Mouse (Mus musculus): Measurements from ENCODE around the gene E030018B13Rik. TPM values are rescaled to one million over a fixed set of nuclear protein-coding genes. Genes with fewer than 3 reads are reported as not detected.
A peak's percentile ranks its signal among the peaks of the same experiment; 100 is the strongest.

E030018B13Rik gene
- polyA plus RNA-seq, 1 experiment from 2014 or later, result not detected

DNA sequence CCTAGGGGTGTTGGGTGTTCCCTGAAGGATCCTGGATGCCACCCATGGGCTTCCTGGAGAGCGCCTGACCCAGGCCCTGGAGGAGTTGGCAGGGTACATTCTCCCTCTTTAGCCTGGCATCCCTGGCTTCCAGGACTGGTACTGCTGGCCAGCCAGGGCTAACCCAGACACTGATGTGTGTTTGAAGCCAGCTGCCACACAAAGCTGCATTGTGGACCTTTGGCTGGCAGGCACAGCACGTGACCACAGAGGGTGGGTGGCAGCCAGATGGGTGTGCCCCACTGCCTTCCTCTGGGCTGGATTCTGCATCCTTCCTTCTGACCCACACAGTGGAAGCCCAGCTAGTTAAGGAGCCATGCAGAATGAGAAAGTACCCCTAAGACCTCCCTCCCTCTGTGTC lies 48.5 kb downstream of the E030018B13Rik start:
- Histone ChIP-seq H3K9ac (no peak overlapping the region), H3K27me3 (no peaks in the 10 kb centered on the region), H3K4me2 (no peak overlapping the region), H3K27ac (replicated peaks) (peak overlapping the region; percentile 74), H3K4me1 (replicated peaks) (no peaks in the 10 kb centered on the region; the same call in 1 of the 2 replicates), H3K9me3 (no peaks in the 10 kb centered on the region), H3K36me3 (no peaks in the 10 kb centered on the region), H3K4me3 (no peak overlapping the region)
- peak; percentile 92 for ATAC-seq (ENCODE audit: low FRiP score, low read depth)
- WGBS, result 53% methylated on average over 2 of the region's 2 CpGs

DNA sequence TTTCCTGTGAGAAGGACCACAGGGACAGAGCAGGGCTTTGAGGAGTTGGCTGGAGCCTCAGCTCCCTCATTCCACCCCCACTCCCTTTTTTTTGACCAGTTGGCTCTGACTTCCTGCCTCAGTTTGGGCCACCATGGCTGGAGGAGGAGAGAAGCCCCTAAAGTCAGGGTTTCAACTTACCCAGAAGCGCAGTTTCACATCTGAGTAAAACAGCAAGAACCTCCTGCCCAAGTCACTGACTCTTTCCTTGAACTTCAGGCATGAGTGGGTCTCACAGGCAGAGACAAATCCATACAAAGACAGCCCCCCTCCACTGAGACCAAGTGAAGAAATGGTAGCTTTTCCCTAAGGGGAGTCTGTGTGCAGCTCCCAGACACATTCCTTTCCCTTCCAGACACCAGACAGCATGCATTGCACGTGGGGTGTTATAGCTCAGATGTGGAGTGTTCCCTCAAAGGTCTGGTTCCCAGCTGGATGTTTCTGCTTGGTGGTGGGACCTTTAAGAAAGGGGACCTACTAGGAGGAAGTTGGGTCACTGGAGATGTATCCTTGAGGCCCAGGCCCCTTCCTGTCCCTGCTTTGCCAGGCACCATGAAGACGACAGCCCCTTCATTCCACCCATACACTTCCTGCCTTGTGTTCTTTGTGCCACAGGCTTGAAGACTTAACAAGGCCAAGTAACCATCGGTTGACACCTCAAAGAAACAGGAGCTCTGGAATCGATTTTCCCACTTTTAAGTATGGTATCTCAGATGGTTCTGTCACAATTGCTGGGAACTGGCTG lies 49.2 kb downstream of the E030018B13Rik start:
- WGBS, result 85% methylated on average over 5 of the region's 5 CpGs
- Histone ChIP-seq H3K9me3 (no peaks in the 10 kb centered on the region), H3K36me3 (no peaks in the 10 kb centered on the region), H3K4me2 (no peak overlapping the region), H3K27ac (replicated peaks) (peak overlapping the region; percentile 74), H3K4me3 (no peak overlapping the region), H3K4me1 (replicated peaks) (no peaks in the 10 kb centered on the region; the same call in 1 of the 2 replicates), H3K9ac (no peak overlapping the region), H3K27me3 (no peaks in the 10 kb centered on the region)
- ATAC-seq (ENCODE audit: low FRiP score, low read depth), result no peak

DNA sequence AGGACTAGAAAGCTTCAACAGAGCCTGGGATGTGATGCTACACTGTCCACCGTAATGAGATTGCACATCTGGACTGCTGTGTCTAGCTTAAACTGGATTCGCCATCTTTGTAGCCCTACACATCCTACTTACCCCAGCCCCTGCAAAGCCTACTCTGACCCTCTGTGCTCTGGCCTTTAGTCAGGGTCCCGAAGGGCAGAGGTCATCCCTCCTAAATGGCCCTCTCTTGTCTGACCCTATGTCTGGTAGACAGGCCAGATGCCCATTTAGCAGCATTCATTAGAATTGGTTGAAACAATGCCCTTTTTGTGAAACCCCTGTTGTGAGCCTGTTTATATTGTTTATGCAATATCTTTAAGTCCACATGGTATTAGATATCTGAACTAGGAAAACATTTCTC lies 53.3 kb downstream of the E030018B13Rik start:
- ATAC-seq (ENCODE audit: low FRiP score, low read depth), result no peak
- 63% methylated on average over 3 of the region's 3 CpGs for WGBS
- no peak overlapping the region for H3K9ac ChIP-seq
- no peaks in the 10 kb centered on the region for H3K36me3 ChIP-seq
- H3K27ac ChIP-seq (replicated peaks), result no peak overlapping the region
- no peak overlapping the region for H3K4me2 ChIP-seq
- H3K9me3 ChIP-seq, result no peaks in the 10 kb centered on the region
- H3K4me1 ChIP-seq (replicated peaks), result no peaks in the 10 kb centered on the region; the same call in none of the 2 replicates
- H3K27me3 ChIP-seq, result no peaks in the 10 kb centered on the region
- no peak overlapping the region for H3K4me3 ChIP-seq

Other genes with a start within 250 kb of the E030018B13Rik start
- 24.7 and 26.8 TPM in 2 replicates for gene Klf13, start 22.1 kb downstream of the E030018B13Rik start, polyA plus RNA-seq (2015; fragmentation: Nextera tagmentation; extraction: Ambion mirVana)
- 0.14 and 0.17 TPM in 2 replicates for gene Trpm1, start 237.0 kb downstream of the E030018B13Rik start, polyA plus RNA-seq (2015; fragmentation: Nextera tagmentation; extraction: Ambion mirVana)